Mouse (Mus musculus) forebrain, embryonic 10.5 days (tissue): ENCODE data around the gene Serpinh1. TPM values are rescaled to one million over a fixed set of nuclear protein-coding genes. Genes with fewer than 3 reads are reported as not detected.
A peak's percentile ranks its signal among the peaks of the same experiment; 100 is the strongest.

Experiments used
- DNase-seq: peaks from one replicate; pipeline ENCODE4 v3.0.0-alpha.2; 2017; ENCODE audit warnings: low spot score; ENCODE audit errors: extremely low spot score
- H3K27ac ChIP-seq: fragments of 300-500 bp; sonication (generic); 2 replicates; pipeline ENCODE4 v1.5.1; 2016; ENCODE audit warnings: mild to moderate bottlenecking
- H3K27me3 ChIP-seq: fragments of 300-500 bp; sonication (generic); 2 replicates; pipeline ENCODE4 v1.6.1; 2016; ENCODE audit warnings: mild to moderate bottlenecking; ENCODE audit not compliant: poor library complexity, severe bottlenecking
- H3K36me3 ChIP-seq: fragments of 300-500 bp; sonication (generic); replicated peaks from 2 replicates; pipeline ENCODE4 v1.6.1; 2016; ENCODE audit warnings: mild to moderate bottlenecking, moderate library complexity
- H3K4me1 ChIP-seq: fragments of 300-500 bp; sonication (generic); 2 replicates; pipeline ENCODE4 v1.6.1; 2016
- H3K4me3 ChIP-seq: fragments of 300-500 bp; sonication (generic); 2 replicates; pipeline ENCODE4 v1.5.1; 2016; ENCODE audit warnings: mild to moderate bottlenecking, moderate library complexity
- H3K9me3 ChIP-seq: fragments of 300-500 bp; sonication (generic); 2 replicates; pipeline ENCODE4 v1.6.1; 2016; ENCODE audit warnings: mild to moderate bottlenecking, moderate library complexity
- WGBS: fragments of 180-500 bp; shearing (Covaris S2); methylation state at CpG from one replicate; pipeline ENCODE4 v1.1.7; 2016; 5-methylcytosine and 5-hydroxymethylcytosine counted together
- polyA plus RNA-seq: library from polyadenylated mRNA; unstranded; fragments of >200 nt; fragmentation: Nextera tagmentation; extraction: Ambion mirVana; gene quantifications from 2 replicates; pipeline ENCODE4 v1.2.1, GENCODE M21; 2016

Gene Serpinh1
- polyA plus RNA-seq, 1 experiment from 2014 or later = 825 TPM

GRCm38 (mm10) chr7:99360803-99361414 lies 7.9 kb upstream of the Serpinh1 start:
- H3K4me3 ChIP-seq = peak overlapping the region; percentile 31; the same call in 1 of the 2 replicates

GRCm38 (mm10) chr7:99360021-99360802 lies 7.2 kb upstream of the Serpinh1 start:
- Histone ChIP-seq H3K27me3 (no peaks in the 10 kb centered on the region), H3K4me1 (peaks cover 65% of the 10 kb centered on the region), H3K27ac (peak overlapping the region; percentile 94), H3K4me3 (peak overlapping the region; percentile 31), H3K9me3 (peaks cover 5% of the 10 kb centered on the region), H3K36me3 (no peaks in the 10 kb centered on the region)
- 4% methylated on average over 10 of the region's 10 CpGs for WGBS
- DNase-seq = peak; percentile 90

More at GRCm38 (mm10) chr7:99360803-99361414, 7.9 kb upstream of the Serpinh1 start:
- Histone ChIP-seq H3K27me3 (no peaks in the 10 kb centered on the region), H3K4me1 (peaks cover 58% of the 10 kb centered on the region), H3K9me3 (peaks cover 5% of the 10 kb centered on the region), H3K27ac (peak overlapping the region; percentile 94), H3K36me3 (no peaks in the 10 kb centered on the region)
- peak; percentile 51 for DNase-seq
- 17% methylated on average over 8 of the region's 8 CpGs for WGBS

GRCm38 (mm10) chr7:99358371-99358770 lies 5.3 kb upstream of the Serpinh1 start:
- Histone ChIP-seq H3K27me3 (no peaks in the 10 kb centered on the region), H3K4me3 (no peak overlapping the region), H3K4me1 (peaks cover 72% of the 10 kb centered on the region), H3K9me3 (peaks cover 5% of the 10 kb centered on the region), H3K36me3 (no peaks in the 10 kb centered on the region), H3K27ac (0 out of 2 replicates have a peak overlapping the region, but pooled peaks have one; percentile 44)
- WGBS = 85% methylated on average over 8 of the region's 8 CpGs
- DNase-seq = no peak

GRCm38 (mm10) chr7:99357201-99357600 lies 4.2 kb upstream of the Serpinh1 start:
- Histone ChIP-seq H3K4me3 (no peak overlapping the region), H3K36me3 (no peaks in the 10 kb centered on the region), H3K27me3 (no peaks in the 10 kb centered on the region), H3K9me3 (no peaks in the 10 kb centered on the region), H3K27ac (peak overlapping the region; percentile 97), H3K4me1 (peaks cover 84% of the 10 kb centered on the region)
- no peak for DNase-seq
- WGBS = 87% methylated on average over 7 of the region's 7 CpGs

GRCm38 (mm10) chr7:99356244-99356930 lies 3.3 kb upstream of the Serpinh1 start:
- peaks cover 88% of the 10 kb centered on the region for H3K4me1 ChIP-seq
- no peaks in the 10 kb centered on the region for H3K27me3 ChIP-seq
- no peak for DNase-seq
- no peaks in the 10 kb centered on the region; the same call in 1 of the 2 replicates for H3K36me3 ChIP-seq
- H3K9me3 ChIP-seq = no peaks in the 10 kb centered on the region
- WGBS = 35% methylated on average over 9 of the region's 9 CpGs
- H3K4me3 ChIP-seq = peak overlapping the region; percentile 39
- H3K27ac ChIP-seq = peak overlapping the region; percentile 97

- Histone ChIP-seq H3K27ac (peak overlapping the region; percentile 97), H3K36me3 (peaks cover 1% of the 10 kb centered on the region), H3K4me1 (peaks cover 88% of the 10 kb centered on the region), H3K9me3 (no peaks in the 10 kb centered on the region), H3K4me3 (peak overlapping the region; percentile 39), H3K27me3 (no peaks in the 10 kb centered on the region)
- WGBS = 4% methylated on average over 7 of the region's 7 CpGs
- DNase-seq = peak; percentile 80
Observed at GRCm38 (mm10) chr7:99355731-99356131, 2.7 kb upstream of the Serpinh1 start.

- Histone ChIP-seq H3K4me1 (peaks cover 84% of the 10 kb centered on the region), H3K9me3 (no peaks in the 10 kb centered on the region), H3K4me3 (peak overlapping the region; percentile 73), H3K36me3 (peaks cover 39% of the 10 kb centered on the region), H3K27ac (peak overlapping the region; percentile 97), H3K27me3 (no peaks in the 10 kb centered on the region)
- WGBS = 1% methylated on average over 18 of the region's 18 CpGs
- peak; percentile 84 for DNase-seq
Observed at GRCm38 (mm10) chr7:99351802-99352517, 1.1 kb downstream of the Serpinh1 start.

- H3K36me3 ChIP-seq = peaks cover 46% of the 10 kb centered on the region
- peak; percentile 51 for DNase-seq
- H3K9me3 ChIP-seq = no peaks in the 10 kb centered on the region
- peak overlapping the region; percentile 97 for H3K27ac ChIP-seq
- peaks cover 83% of the 10 kb centered on the region for H3K4me1 ChIP-seq
- 6% methylated on average over 12 of the region's 12 CpGs for WGBS
- H3K27me3 ChIP-seq = no peaks in the 10 kb centered on the region
- H3K4me3 ChIP-seq = peak overlapping the region; percentile 73
Observed at GRCm38 (mm10) chr7:99351104-99351801, 1.8 kb downstream of the Serpinh1 start.

GRCm38 (mm10) chr7:99349782-99350720 lies 3.0 kb downstream of the Serpinh1 start:
- Histone ChIP-seq H3K4me3 (peak overlapping the region; percentile 73), H3K36me3 (peaks cover 58% of the 10 kb centered on the region), H3K27ac (peak overlapping the region; percentile 97), H3K27me3 (no peaks in the 10 kb centered on the region), H3K9me3 (no peaks in the 10 kb centered on the region), H3K4me1 (peaks cover 71% of the 10 kb centered on the region)
- WGBS = 82% methylated on average over 9 of the region's 9 CpGs
- DNase-seq = no peak

GRCm38 (mm10) chr7:99348883-99349282 lies 4.2 kb downstream of the Serpinh1 start:
- Histone ChIP-seq H3K27me3 (no peaks in the 10 kb centered on the region), H3K4me1 (peaks cover 59% of the 10 kb centered on the region), H3K9me3 (no peaks in the 10 kb centered on the region), H3K27ac (peak overlapping the region; percentile 27; the same call in 1 of the 2 replicates), H3K36me3 (peaks cover 70% of the 10 kb centered on the region), H3K4me3 (no peak overlapping the region)
- no peak for DNase-seq
- WGBS = 96% methylated on average over 26 of the region's 26 CpGs

GRCm38 (mm10) chr7:99347268-99347667 lies 5.8 kb downstream of the Serpinh1 start:
- H3K4me3 ChIP-seq = no peak overlapping the region
- no peaks in the 10 kb centered on the region for H3K9me3 ChIP-seq
- no peak for DNase-seq
- no peaks in the 10 kb centered on the region for H3K27me3 ChIP-seq
- 97% methylated on average over 10 of the region's 10 CpGs for WGBS
- H3K36me3 ChIP-seq = peaks cover 83% of the 10 kb centered on the region
- H3K27ac ChIP-seq = no peak overlapping the region
- H3K4me1 ChIP-seq = peaks cover 43% of the 10 kb centered on the region
